Mouse (Mus musculus): ENCODE measurements around the gene Fbxo30.

Fbxo30 gene

GRCm38 (mm10) chr10:11319446-11319970 lies 38.4 kb downstream of the Fbxo30 start:
- in situ Hi-C loops (cut with MboI, MseI): loop anchor here (10.0 kb wide), 1 partner anchor 275 kb away; no protein-coding TSS in a partner anchor

DNA sequence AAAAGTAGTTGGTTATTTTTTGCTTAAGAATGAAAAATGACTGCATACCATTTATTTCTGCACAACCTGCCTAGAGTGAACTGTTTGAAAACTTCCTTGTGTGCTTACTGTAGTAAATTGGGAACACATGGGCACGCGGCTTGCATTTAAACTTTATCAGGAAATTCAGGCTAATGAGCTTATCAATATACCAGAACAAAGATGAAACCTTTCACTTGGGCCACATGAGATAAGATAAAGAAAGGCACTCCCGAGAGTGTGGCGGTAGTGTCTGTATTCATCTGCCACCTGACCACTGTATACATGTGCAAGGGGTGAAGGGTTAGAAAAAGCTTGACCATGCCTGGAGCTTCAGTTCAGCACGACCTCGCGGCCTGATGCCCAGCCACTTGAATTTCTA lies 41.2 kb downstream of the Fbxo30 start:
- in situ Hi-C loops (cut with MboI, MseI): no loop called here

DNA sequence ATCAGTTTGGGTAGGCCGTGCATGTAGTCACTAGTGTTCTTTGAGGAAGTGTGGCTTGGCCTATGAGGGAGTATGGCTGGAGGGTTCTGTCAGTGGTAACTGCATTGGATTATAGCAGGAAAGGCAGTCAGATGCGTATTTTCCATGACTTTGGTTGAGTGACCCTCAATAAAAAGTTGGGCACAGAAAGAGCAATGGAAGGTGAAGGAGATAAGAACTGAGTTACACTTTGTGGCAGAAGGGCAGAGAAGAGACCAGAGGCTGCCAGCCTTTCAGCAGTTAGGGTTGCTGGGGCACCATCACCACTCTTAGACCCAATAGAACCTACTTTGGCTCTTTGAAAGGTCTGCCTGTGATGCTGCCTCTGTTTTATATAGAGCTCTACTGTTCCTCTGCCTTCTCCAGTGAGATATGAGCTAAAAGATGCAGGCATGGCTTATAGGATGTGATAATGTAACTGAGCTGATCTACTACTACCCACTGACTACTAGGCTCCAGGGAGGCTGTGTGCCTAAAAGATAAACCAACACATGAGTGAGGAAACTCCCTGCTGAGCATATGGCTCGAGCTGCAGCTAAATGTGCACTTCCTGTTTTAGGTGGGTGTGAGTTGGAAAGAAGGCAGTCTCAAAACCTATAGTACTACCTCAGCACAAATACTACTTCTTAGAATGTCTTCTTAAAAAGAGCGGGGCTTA lies 42.2 kb downstream of the Fbxo30 start:
- in situ Hi-C loops (cut with MboI, MseI): no loop called here

DNA sequence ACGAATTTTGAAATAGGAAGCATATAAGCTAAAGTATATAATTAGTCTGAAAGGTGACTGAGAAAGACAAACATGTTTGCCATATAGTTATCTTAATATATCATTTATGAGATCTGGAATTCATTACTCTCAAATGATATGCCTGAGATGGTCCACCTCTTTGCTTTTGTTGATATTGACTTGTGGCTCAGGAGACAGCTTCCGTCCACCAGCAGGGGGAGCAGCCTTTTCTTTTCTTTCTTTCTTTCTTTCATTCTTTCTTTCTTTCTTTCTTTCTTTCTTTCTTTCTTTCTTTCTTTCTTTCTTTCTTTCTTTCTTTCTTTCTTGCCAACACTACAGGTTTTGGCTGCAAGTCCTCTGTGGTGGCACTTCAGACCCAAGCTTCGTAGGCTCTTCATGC lies 45.4 kb downstream of the Fbxo30 start:
- in situ Hi-C loops (cut with MboI, MseI): no loop called here

DNA sequence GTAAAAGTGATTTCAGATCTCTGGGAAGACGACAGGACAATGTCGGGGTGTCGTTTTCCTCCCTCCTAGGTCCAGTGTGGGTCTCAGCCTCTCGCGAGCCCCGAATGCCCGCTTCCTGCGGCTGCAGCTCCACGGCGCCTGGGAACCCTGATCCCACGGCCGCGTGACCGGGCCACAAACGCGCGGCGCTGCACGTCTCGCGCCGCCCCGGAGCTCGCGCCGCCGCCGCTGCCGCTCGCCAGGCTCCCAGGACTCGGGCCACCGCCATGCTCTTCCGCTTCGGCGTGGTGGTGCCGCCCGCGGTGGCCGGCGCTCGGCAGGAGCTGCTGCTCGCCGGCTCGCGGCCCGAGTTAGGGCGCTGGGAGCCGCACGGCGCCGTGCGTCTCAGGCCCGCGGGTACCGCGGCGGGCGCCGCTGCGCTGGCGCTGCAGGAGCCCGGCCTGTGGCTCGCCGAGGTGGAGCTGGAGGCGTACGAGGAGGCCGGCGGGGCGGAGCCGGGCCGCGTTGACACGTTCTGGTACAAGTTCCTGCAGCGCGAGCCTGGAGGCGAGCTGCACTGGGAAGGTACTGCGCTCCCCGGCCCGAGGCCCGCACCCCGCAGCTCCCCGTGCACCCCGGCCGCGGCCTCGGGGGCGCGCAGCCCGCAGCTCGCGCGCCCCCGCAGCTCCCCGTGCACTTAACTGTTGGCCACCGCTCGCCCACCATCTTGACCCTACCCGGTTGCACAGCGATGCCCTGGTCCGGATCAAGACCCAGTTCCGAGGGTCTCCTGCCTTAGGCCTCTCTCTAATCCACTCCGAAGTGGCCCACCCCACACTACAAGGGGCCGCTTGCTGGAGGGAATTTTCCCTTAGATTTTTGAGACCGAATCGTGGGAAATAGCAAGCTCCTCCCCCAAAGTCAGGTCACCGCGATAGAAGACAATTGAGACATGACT lies 62.3 kb downstream of the Fbxo30 start, which contains the start of gene Epm2a:
Gene Epm2a (plus strand): TSS at position 200 of the 937 bp plus-strand sequence.
- in situ Hi-C loops (cut with MboI, MseI): no loop called here

- in situ Hi-C loops (cut with MboI, MseI): no loop called here
Observed at GRCm38 (mm10) chr10:11344536-11345468, 63.7 kb downstream of the Fbxo30 start.
